9 mouse cellular contexts compared by ENCODE assay signal in the genomic region with DNA sequence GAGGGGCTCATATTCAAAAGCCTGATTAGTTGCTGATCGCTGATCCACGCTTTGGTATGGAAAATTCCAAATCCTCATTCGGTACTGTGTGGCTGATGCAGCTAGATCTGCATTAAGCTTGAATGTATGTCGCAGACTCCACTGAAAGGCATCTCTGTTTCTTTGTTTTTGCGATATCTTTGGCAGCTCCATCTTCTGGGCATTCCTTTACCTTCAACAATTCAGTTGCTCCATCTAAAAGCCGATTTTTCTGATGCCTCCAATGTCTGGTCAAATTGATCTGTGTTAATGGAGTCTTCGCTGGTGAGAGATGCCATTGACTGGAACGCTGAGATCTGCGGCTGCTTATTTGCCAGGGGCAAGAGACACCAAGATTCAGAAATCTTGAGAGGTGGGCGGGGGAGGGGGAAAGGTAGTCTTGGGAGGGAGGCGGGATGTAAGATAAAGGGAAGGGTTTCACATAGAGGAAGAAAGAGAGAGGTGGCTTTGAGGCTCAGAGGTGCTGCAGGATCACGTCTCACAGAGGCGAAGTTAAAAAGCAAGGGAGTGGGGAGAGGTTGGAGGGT. TPM values are rescaled to one million over a fixed set of nuclear protein-coding genes. Genes with fewer than 3 reads are reported as not detected.
DNase-seq lines count a peak whose midpoint lies in the region; ATAC-seq lines count a peak whose summit lies in the region.
"Had no signal": no experiment of that assay in that cellular context is flagged by ENCODE, and none has a peak within 500 bp of the region (broad histone marks: within the 10 kb centered on the region; RNA-seq: fewer than 3 reads in every experiment).

No protein-coding gene starts in this region.

- peak overlapping the region; percentile 15; the same call in 1 of the 2 replicates for H3K4me3 ChIP-seq in heart, embryonic 15.5 days
- H3K4me3 ChIP-seq in forebrain, embryonic 11.5 days (ENCODE audit: low read depth, low read length): peak overlapping the region; percentile 22
- peak overlapping the region; percentile 22 for H3K4me3 ChIP-seq in neural tube, embryonic 12.5 days

- intact Hi-C loops in heart, postnatal 25 days (cut with DNase I): no loop called here

- no peaks in the 10 kb centered on the region for H3K9me3 ChIP-seq in heart, embryonic 15.5 days (replicated peaks)
- H3K9me3 ChIP-seq in forebrain, embryonic 11.5 days (ENCODE audit: control insufficient read depth, low read length): no peaks in the 10 kb centered on the region
- H3K9me3 ChIP-seq in neural tube, embryonic 12.5 days: no peaks in the 10 kb centered on the region

- peaks cover 20% of the 10 kb centered on the region for H3K4me1 ChIP-seq in heart, embryonic 15.5 days (replicated peaks)
- 0 out of 2 replicates have a peak, but pooled peaks cover 3% of the 10 kb centered on the region for H3K4me1 ChIP-seq in forebrain, embryonic 11.5 days (replicated peaks; ENCODE audit: control insufficient read depth, insufficient read depth, low read length)
- peaks cover 10% of the 10 kb centered on the region for H3K4me1 ChIP-seq in neural tube, embryonic 12.5 days

- no peak overlapping the region for H3K27ac ChIP-seq in heart, embryonic 15.5 days
- H3K27ac ChIP-seq in forebrain, embryonic 11.5 days (ENCODE audit: low read depth, low read length): no peak overlapping the region
- H3K27ac ChIP-seq in neural tube, embryonic 12.5 days: no peak overlapping the region
- H3K27ac ChIP-seq: macrophage had no signal

- peaks cover 29% of the 10 kb centered on the region for H3K27me3 ChIP-seq in heart, embryonic 15.5 days
- H3K27me3 ChIP-seq in forebrain, embryonic 11.5 days (ENCODE audit: control insufficient read depth, insufficient read depth, low read length): peaks cover 8% of the 10 kb centered on the region; the same call in 1 of the 2 replicates
- no peaks in the 10 kb centered on the region for H3K27me3 ChIP-seq in neural tube, embryonic 12.5 days (replicated peaks)

- DNase-seq in heart, postnatal 25 days (ENCODE audit: low spot score): no peak
- no peak for DNase-seq in forebrain, embryonic 11.5 days (ENCODE audit: low spot score)
- DNase-seq in layer of hippocampus, postnatal 25 days (ENCODE audit: extremely low spot score in 1 of 2, low spot score in 1 of 2): peak; percentile 16 to 19
- DNase-seq in urinary bladder, postnatal 36 days (ENCODE audit: low spot score in 2 of 2): no peak
- no peak for DNase-seq in ovary, adult 18-20 months (ENCODE audit: low spot score)
- DNase-seq in testis, postnatal 14 days (ENCODE audit: low spot score): no peak

- H3K9ac ChIP-seq in heart, embryonic 15.5 days: no peak overlapping the region
- no peak overlapping the region for H3K9ac ChIP-seq in forebrain, embryonic 11.5 days (ENCODE audit: low read length)
- peak overlapping the region; percentile 38 for H3K9ac ChIP-seq in neural tube, embryonic 12.5 days

- H3K4me2 ChIP-seq in heart, embryonic 15.5 days: peak overlapping the region; percentile 100
- peak overlapping the region; percentile 91 for H3K4me2 ChIP-seq in forebrain, embryonic 11.5 days (ENCODE audit: low read depth, low read length, severe bottlenecking)
- H3K4me2 ChIP-seq in neural tube, embryonic 12.5 days (replicated peaks): peak overlapping the region; percentile 92

- 16% methylated on average over 13 of the region's 13 CpGs for WGBS in heart, embryonic 15.5 days
- WGBS in forebrain, embryonic 11.5 days: 4% methylated on average over 13 of the region's 13 CpGs
- WGBS in neural tube, embryonic 12.5 days: 9% methylated on average over 13 of the region's 13 CpGs

- ATAC-seq in heart, embryonic 15.5 days (replicated peaks; ENCODE audit: insufficient number of reproducible peaks, insufficient read depth, low FRiP score, low read depth): no peak
- no peak for ATAC-seq in forebrain, embryonic 11.5 days (replicated peaks; ENCODE audit: low FRiP score)
- ATAC-seq in neural tube, embryonic 12.5 days (ENCODE audit: low FRiP score, low read depth): no peak

- no peaks in the 10 kb centered on the region for H3K36me3 ChIP-seq in heart, embryonic 15.5 days
- no peaks in the 10 kb centered on the region for H3K36me3 ChIP-seq in forebrain, embryonic 11.5 days (ENCODE audit: control insufficient read depth, insufficient read depth, low read length)
- no peaks in the 10 kb centered on the region for H3K36me3 ChIP-seq in neural tube, embryonic 12.5 days

RNA-seq across cellular contexts. Expression of a gene that starts 25.0 kb away (rescaled TPM):
- polyA plus RNA-seq in heart, embryonic 15.5 days (2015; fragmentation: Nextera tagmentation; extraction: Ambion mirVana): 1.6 and 3.5 TPM in 2 replicates
- under 1 TPM; 0.18 to 0.36 TPM for total RNA-seq in heart, postnatal 25 days (2021)
- polyA plus RNA-seq in forebrain, embryonic 11.5 days (2014; fragmentation: Nextera tagmentation; extraction: Ambion mirVana): 5.7 and 5.9 TPM in 2 replicates
- 10 to 100 TPM; 60.2 to 64.4 TPM for total RNA-seq in layer of hippocampus, postnatal 25 days (2021)
- polyA plus RNA-seq in neural tube, embryonic 12.5 days (2016; fragmentation: Nextera tagmentation; extraction: Ambion mirVana): 57.9 and 64.4 TPM in 2 replicates
- polyA plus RNA-seq: macrophage had no signal

Comparison
In these comparisons a context has a peak if more than half of its experiments do, and no peak if none do; other contexts are left out.
1. DNase-seq: peak in layer of hippocampus, postnatal 25 days (2 of 2); none in heart, postnatal 25 days (single experiment), forebrain, embryonic 11.5 days (single experiment), urinary bladder, postnatal 36 days (0 of 2), ovary, adult 18-20 months (single experiment) and testis, postnatal 14 days (single experiment).
2. Peak in every context shown above with its lines, with median percentiles within 50 percentile points of each other: H3K4me2 ChIP-seq and H3K4me3 ChIP-seq.